Mouse (Mus musculus) spleen, embryonic (tissue): ENCODE results near the gene Nelfb.

Experiments
- CTCF ChIA-PET: fragments of 350-600 bp; sonication (Branson Sonifier 250); formaldehyde crosslinking; loops from one replicate; lab custom pipeline; 2022; lab: Charles Lee

Nelfb gene

DNA sequence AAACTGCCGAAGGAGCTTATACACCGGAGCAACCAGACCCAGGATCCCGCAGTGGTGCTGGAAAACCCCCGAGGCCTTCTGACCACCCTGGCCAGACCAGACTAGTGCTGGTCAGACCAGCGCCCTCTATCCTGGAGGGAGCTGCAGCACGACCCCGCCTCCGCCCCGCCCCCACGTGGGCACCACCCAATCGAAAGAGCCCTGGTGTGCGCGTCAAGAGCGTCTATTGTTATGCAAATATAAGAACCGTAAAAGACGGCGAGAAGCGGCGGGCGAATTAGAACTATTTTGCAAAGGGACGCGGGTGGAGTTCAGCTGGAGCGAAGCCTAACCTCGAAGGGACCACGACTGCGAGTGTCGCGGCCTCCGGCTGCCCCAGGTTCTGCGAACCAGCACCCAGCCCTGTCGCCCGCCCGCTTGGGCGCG, 30.8 kb downstream of the Nelfb start, which contains the start of gene Nrarp:
Gene Nrarp (plus strand): TSS at position 281 of the 426 bp plus-strand sequence.
- CTCF ChIA-PET: interaction anchor here (1.0 to 1.3 kb wide), 3 partner anchors 10 to 44 kb away, joined by 3 to 5 read pairs (median 3); partner anchors contain the start of gene Tubb4b

- CTCF ChIA-PET: interaction anchor here (0.7 to 1.3 kb wide), 2 partner anchors 11 to 115 kb away, joined by 5 to 6 read pairs; no protein-coding TSS in a partner anchor
Observed at GRCm38 (mm10) chr2:25179566-25180217, 31.6 kb downstream of the Nelfb start.

GRCm38 (mm10) chr2:25178285-25178972, 32.9 kb downstream of the Nelfb start:
- CTCF ChIA-PET: no interaction called here

DNA sequence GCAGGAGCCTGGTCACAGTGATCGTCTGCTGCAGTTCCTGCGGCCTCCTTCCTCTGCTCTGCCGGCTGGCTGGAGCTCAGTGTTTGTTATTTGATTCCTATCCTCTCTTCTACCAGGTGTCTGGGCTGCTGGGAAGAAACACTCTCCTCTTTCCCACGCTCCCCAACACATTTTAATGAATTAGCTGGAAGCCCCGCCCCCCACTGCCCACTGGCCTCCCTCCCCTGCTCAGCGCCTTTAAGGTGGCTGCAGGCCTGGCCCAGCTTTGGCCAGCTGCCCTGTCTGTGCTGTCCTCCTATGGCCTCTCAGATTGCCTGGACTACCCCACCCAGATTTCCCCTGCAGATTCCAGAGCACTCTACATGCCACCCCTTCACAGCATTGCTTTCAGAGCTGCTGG, 33.6 kb downstream of the Nelfb start:
- CTCF ChIA-PET: no interaction called here

GRCm38 (mm10) chr2:25177076-25177475, 34.2 kb downstream of the Nelfb start:
- CTCF ChIA-PET: no interaction called here

- CTCF ChIA-PET: no interaction called here
Observed at GRCm38 (mm10) chr2:25176573-25176972, 34.7 kb downstream of the Nelfb start.

GRCm38 (mm10) chr2:25175690-25176078, 35.6 kb downstream of the Nelfb start:
- CTCF ChIA-PET: no interaction called here

DNA sequence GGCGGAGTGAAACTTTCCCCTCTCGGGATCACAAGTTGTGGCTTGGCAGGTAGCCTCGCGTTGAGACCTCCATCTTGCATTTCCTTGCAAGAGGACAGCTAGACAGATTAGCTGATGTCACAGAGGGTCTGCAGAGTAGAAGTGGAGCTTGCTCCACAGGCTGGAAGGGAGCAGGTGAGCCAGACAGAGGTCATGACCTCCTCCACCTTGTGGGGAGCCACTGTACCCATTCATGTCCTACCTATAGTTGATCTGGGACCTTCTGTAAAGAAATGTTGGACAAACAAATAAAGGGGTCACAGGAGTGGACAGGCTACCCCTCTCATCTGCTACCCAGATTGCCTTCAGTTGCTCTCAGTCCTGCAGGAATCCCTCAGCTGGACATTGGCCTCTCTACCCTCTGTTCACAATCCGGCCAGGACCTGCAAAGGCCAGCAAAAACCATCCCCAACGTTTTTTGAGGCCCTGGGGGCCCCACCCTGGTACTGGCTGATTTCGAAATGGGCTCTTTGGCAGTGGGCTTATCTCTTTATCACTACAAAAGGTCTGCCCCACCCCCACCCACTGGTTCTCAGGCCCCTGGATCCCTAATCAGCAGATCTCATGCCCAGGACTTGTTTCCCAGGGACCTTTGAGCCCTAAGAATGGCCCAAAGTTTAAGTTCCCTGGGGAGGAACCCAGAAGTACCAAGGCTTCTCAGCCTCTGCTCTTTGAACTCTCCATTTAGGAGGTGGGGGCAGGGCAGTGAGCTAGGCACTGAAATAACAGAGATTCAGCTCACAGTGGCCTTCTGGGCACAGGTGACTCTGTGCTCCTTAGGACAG, 36.2 kb downstream of the Nelfb start:
- CTCF ChIA-PET: interaction anchor here (0.7 kb wide), 1 partner anchor 63 kb away, joined by 3 read pairs; no protein-coding TSS in a partner anchor

DNA sequence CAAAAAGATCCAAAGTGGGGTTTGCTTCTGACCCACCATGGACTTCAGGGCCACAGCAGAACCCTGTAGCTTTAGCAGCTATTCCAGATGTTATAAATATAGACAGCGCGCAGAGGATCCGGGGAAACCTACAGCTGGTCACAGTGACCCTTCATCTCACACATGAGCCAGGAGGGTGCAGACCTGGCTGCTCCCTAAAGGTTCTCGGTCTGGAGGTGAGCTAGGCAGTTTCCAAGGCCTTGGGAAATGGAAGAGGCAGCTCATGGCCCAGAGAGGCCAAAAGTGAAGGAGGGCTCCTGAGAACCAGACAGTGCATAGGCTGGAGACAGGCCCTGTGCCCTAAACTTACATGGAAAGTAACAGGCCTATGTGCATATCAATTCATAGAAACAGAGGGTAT, 37.5 kb downstream of the Nelfb start:
- CTCF ChIA-PET: interaction anchor here (0.6 kb wide), 1 partner anchor 125 kb away, joined by 3 read pairs; no protein-coding TSS in a partner anchor

DNA sequence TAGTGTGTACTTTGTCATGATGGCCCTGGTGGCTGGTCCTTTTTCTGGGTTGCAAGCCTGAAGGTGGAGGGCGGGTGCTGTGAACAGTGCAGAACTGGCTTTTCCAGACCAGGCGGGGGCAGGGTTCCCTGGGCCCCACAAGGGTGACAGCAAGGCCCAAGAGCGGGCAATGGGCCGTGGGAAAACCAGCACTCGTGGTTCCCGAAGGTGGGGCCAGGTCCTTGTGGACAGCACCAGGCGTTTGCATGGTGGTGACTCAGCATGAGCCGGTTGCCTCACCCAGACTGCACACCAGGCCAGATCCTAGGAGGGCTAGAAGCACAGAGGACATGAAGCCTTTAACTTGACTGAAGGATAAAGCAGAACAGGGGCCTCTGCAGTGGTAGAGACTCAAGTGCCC, 38.7 kb downstream of the Nelfb start:
- CTCF ChIA-PET: no interaction called here

GRCm38 (mm10) chr2:25171769-25172153, 39.5 kb downstream of the Nelfb start:
- CTCF ChIA-PET: interaction anchor here (0.5 kb wide), 1 partner anchor 21 kb away, joined by 9 read pairs; no protein-coding TSS in a partner anchor

DNA sequence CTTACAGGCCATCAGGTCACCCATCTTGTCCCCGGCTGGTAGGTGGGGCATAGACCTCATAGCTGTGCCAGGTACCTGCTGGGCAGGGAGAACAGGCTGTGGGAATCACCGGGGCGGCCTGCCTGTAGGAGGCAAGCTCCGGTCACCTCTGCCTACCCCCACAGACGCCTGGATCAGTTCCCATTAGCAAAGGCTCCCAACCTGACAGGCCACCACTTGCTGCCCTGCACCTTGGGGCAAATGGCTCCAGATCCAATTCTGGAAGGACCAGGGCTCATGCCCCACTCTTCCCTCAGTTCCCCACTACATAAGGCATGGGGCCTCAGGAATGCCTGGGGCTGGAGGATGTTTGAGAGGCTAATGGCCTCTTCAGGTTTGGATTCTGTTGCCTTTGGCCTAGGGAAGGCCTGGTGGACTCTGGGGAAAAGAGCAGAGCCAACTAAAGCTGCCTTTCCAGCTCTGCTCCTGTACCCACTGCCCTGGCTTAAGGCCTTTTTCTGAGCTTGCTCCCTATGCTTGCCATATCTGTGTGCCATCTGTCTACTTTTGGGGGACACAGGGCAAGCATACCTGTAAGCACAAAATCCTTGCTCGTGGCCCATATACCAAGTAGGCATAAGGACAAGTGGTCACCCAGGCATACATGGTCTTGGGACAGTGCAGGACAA, 40.1 kb downstream of the Nelfb start:
- CTCF ChIA-PET: interaction anchor here (0.5 kb wide), 1 partner anchor 20 kb away, joined by 9 read pairs; no protein-coding TSS in a partner anchor

GRCm38 (mm10) chr2:25170326-25171100, 40.8 kb downstream of the Nelfb start:
- CTCF ChIA-PET: no interaction called here

DNA sequence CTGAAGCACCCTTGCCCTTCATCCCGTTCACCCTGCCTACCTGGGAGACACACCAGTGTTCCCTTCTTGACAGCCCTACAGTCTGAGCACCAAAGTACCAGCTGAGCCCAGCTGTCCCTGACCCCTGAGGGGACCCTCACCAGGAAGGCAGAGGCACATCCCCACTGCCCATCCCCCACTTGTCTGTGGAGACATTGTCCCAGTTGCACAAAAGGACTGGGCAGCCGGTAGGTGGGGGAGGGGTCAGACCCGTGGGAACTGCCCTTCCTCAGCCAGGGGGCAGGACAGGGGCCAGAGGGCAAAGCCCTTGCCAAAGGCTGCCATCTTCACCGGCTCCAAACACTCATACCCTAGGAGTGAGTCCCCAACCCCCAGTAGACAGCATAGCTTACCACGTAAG, 41.5 kb downstream of the Nelfb start:
- CTCF ChIA-PET: no interaction called here

- CTCF ChIA-PET: interaction anchor here (0.6 kb wide), 1 partner anchor 667 kb away, joined by 5 read pairs; no protein-coding TSS in a partner anchor
Observed at GRCm38 (mm10) chr2:25168665-25168978, 42.7 kb downstream of the Nelfb start.

GRCm38 (mm10) chr2:25167919-25168664, 43.2 kb downstream of the Nelfb start:
- CTCF ChIA-PET: no interaction called here

DNA sequence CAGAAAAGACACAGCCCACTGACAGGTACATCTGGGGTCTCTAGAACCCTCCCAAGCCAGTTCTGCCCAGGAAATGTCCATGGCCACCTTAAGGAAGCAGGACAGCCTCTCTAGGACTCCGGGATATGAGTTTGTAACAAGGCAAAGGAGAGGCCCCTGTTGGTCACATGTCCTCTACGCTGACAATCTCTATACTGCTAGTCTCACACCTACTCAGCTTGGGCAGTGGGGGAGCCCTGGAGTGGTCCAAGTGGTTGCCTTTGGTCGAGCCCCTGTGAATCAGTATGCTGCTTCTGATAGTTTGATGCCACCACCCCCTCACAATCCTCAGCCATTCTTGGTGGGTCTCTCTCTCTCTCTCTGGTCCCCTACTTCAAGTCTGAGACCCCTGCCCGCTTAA, 43.8 kb downstream of the Nelfb start:
- CTCF ChIA-PET: no interaction called here

- CTCF ChIA-PET: interaction anchor here (0.5 kb wide), 1 partner anchor 11 kb away, joined by 3 read pairs; no protein-coding TSS in a partner anchor
Observed at GRCm38 (mm10) chr2:25157655-25158054, 53.6 kb downstream of the Nelfb start.

GRCm38 (mm10) chr2:25156990-25157389, 54.3 kb downstream of the Nelfb start:
- CTCF ChIA-PET: interaction anchor here (0.5 to 0.6 kb wide), 2 partner anchors 11 to 571 kb away, joined by 3 read pairs; no protein-coding TSS in a partner anchor

GRCm38 (mm10) chr2:25156177-25156576, 55.1 kb downstream of the Nelfb start:
- CTCF ChIA-PET: no interaction called here
